Mouse (Mus musculus): Measurements from ENCODE around the gene Pef1.

GRCm38 (mm10) chr4:130171951-130172765, 69.8 kb downstream of the Pef1 start:
- no peak for TF ChIP-seq CTCF (IDR thresholded peaks at IDR 0.05; ENCODE audit: low read depth)
- TF ChIP-seq EP300 (IDR thresholded peaks at IDR 0.05; ENCODE audit: low read depth): no peak
